Mouse (Mus musculus) CH12.LX (cell line): Measurements from ENCODE around the gene Dcaf8.

ENCODE experiments used
- CTCF ChIP-seq, 2 experiments: IDR thresholded peaks in 1 of 2; conservative IDR thresholded peaks in 1 of 2; 2 replicates each; pipeline ENCODE4 v1.5.1; 2011 to 2012; ENCODE audit warnings: low read depth in 2 of 2, low read length in 2 of 2, improper control_type of control experiment in 1 of 2, inconsistent platforms in 1 of 2, mild to moderate bottlenecking in 1 of 2, moderate library complexity in 1 of 2
- EP300 ChIP-seq: IDR thresholded peaks from 2 replicates; pipeline ENCODE4 v1.6.1; 2011; ENCODE audit warnings: low read length, improper control_type of control experiment
- ETS1 ChIP-seq: conservative IDR thresholded peaks from 2 replicates; pipeline ENCODE4 v1.6.1; 2012; ENCODE audit warnings: low read depth, mild to moderate bottlenecking, inconsistent platforms, low read length, improper control_type of control experiment, moderate library complexity
- HCFC1 ChIP-seq: IDR thresholded peaks from 2 replicates; pipeline ENCODE4 v1.6.1; 2012; ENCODE audit warnings: low read depth, mild to moderate bottlenecking, inconsistent platforms, low read length, improper control_type of control experiment
- KAT2A ChIP-seq: IDR thresholded peaks from 2 replicates; pipeline ENCODE4 v1.6.1; 2012; ENCODE audit warnings: low read length, improper control_type of control experiment, inconsistent platforms; ENCODE audit not compliant: insufficient replicate concordance
- MXI1 ChIP-seq: IDR thresholded peaks from 2 replicates; pipeline ENCODE4 v1.6.1; 2011; ENCODE audit warnings: mild to moderate bottlenecking, low read depth, low read length, improper control_type of control experiment
- MYC ChIP-seq: IDR thresholded peaks from 2 replicates; pipeline ENCODE4 v1.6.1; 2011; ENCODE audit warnings: low read depth, mild to moderate bottlenecking, improper control_type of control experiment, low read length
- POLR2A ChIP-seq: IDR thresholded peaks from 2 replicates; pipeline ENCODE4 v1.6.1; 2011; ENCODE audit warnings: low read depth, mild to moderate bottlenecking, improper control_type of control experiment, low read length
- RAD21 ChIP-seq: IDR thresholded peaks from 2 replicates; pipeline ENCODE4 v1.6.1; 2011; ENCODE audit warnings: low read depth, mild to moderate bottlenecking, low read length, improper control_type of control experiment, moderate library complexity
- ZKSCAN1 ChIP-seq: IDR thresholded peaks from 2 replicates; pipeline ENCODE4 v1.6.1; 2012; ENCODE audit warnings: low read depth, inconsistent platforms, low read length, improper control_type of control experiment, borderline replicate concordance
- ZMIZ1 ChIP-seq: IDR thresholded peaks from 2 replicates; pipeline ENCODE4 v1.6.1; 2012; ENCODE audit warnings: low read depth, mild to moderate bottlenecking, inconsistent platforms, low read length, improper control_type of control experiment
- ZNF384 ChIP-seq: IDR thresholded peaks from 2 replicates; pipeline ENCODE4 v1.6.1; 2012; ENCODE audit warnings: low read depth, low read length, improper control_type of control experiment, inconsistent platforms

- TF ChIP-seq MYC: no peak
- TF ChIP-seq CTCF (conservative IDR thresholded peaks at IDR 0.05 in 1 of 2, IDR thresholded peaks at IDR 0.05 in 1 of 2; ENCODE audit: low read depth in 2 of 2, low read length in 2 of 2): no peak
- no peak for TF ChIP-seq KAT2A
- no peak for TF ChIP-seq ETS1
- no peak for TF ChIP-seq RAD21
- no peak for TF ChIP-seq ZKSCAN1
- TF ChIP-seq EP300: no peak
- no peak for TF ChIP-seq MXI1
- no peak for TF ChIP-seq ZMIZ1
- TF ChIP-seq ZNF384: no peak
- TF ChIP-seq POLR2A: no peak
- TF ChIP-seq HCFC1: no peak
These were observed 13.8 kb upstream of the Dcaf8 start for GRCm38 (mm10) chr1:172134072-172134471.
